Mouse (Mus musculus) G1E (cell line): ENCODE measurements around the gene Cdan1.

Experiments used
- CTCF ChIP-seq: IDR thresholded peaks from 2 replicates; pipeline ENCODE4 v1.5.1; 2012; ENCODE audit warnings: low read depth, low read length, inconsistent platforms, mixed read lengths
- POLR2AphosphoS5 ChIP-seq: IDR thresholded peaks from 2 replicates; pipeline ENCODE4 v1.6.1; 2012; ENCODE audit warnings: low read depth, low read length, inconsistent platforms; ENCODE audit not compliant: insufficient replicate concordance

DNA sequence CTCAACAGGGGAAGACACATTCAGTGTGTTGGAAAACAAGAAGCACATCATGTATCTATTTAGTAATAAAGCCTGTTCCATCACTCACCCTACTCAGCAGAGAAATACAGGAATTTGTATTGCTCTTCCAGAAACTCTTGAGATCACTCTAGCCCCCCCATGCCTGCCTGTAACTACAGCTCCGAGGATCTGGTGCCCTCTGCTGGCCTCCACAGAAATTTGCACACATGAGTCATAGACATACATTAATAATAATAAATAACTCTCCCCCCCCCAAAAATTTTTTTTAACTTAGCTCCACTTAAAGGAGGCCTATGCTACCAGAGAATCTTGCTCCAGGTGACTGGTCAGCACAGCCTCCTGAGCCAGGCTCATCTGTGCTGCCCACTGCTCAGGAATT, 16.6 kb upstream of the Cdan1 start:
- TF ChIP-seq CTCF (no peak), POLR2AphosphoS5 (no peak)
